Comparison of ENCODE assay signal across 8 mouse cellular contexts in the genomic region with DNA sequence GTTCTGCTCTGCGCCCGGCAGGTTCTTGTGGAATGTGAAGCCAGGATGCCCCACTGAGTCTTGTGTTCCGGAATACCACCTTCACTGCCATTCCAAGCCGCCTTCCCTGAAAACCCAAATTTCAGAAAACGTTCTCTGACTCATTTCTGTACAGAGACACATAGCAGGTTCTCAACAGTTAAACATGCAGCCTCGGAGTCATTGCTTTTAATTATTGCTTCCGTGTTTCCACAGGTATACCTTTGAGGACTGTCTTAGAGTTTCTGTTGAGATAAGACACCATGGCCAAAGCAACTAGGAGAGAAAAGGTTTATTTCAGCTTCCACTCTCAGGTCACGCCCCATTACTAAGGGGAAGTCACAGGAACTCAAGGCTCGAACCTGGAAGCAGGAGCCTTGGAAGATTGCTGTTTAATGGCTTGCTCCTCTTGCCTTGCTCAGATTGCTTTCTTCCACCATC. TPM values are rescaled to one million over a fixed set of nuclear protein-coding genes. Genes with fewer than 3 reads are reported as not detected.
DNase-seq lines count a peak whose midpoint lies in the region; ATAC-seq and TF ChIP-seq lines count a peak whose summit lies in the region.

No protein-coding gene starts in this region.

- WGBS in lung, postnatal 0 days, result 11% methylated on average over 9 of the region's 9 CpGs
- WGBS in limb, embryonic 14.5 days, result 14% methylated on average over 9 of the region's 9 CpGs
- WGBS in stomach, embryonic 15.5 days, result 16% methylated on average over 9 of the region's 9 CpGs

- H3K9me3 ChIP-seq in lung, postnatal 0 days (ENCODE audit: low read length), result no peaks in the 10 kb centered on the region
- no peaks in the 10 kb centered on the region for H3K9me3 ChIP-seq in limb, embryonic 14.5 days (ENCODE audit: control insufficient read depth, low read length)
- H3K9me3 ChIP-seq in stomach, embryonic 15.5 days, result no peaks in the 10 kb centered on the region

- peaks cover 4% of the 10 kb centered on the region; the same call in 1 of the 2 replicates for H3K4me1 ChIP-seq in lung, postnatal 0 days (ENCODE audit: insufficient read depth, low read depth, low read length)
- peaks cover 4% of the 10 kb centered on the region; the same call in 1 of the 2 replicates for H3K4me1 ChIP-seq in embryonic fibroblast, embryonic 13.5 days (ENCODE audit: control insufficient read depth, insufficient read depth, low read length)
- peaks cover 6% of the 10 kb centered on the region; the same call in 1 of the 2 replicates for H3K4me1 ChIP-seq in limb, embryonic 14.5 days (ENCODE audit: control insufficient read depth, insufficient read depth, low read length)
- peaks cover 8% of the 10 kb centered on the region for H3K4me1 ChIP-seq in stomach, embryonic 15.5 days

- peak overlapping the region; percentile 68 for H3K4me2 ChIP-seq in lung, postnatal 0 days (replicated peaks; ENCODE audit: low read depth, low read length)
- peak overlapping the region; percentile 67 for H3K4me2 ChIP-seq in limb, embryonic 14.5 days (replicated peaks; ENCODE audit: low read depth, low read length, severe bottlenecking)
- H3K4me2 ChIP-seq in stomach, embryonic 15.5 days, result peak overlapping the region; percentile 74

- ATAC-seq in lung, postnatal 0 days, result peak; percentile 7; the same call in 1 of the 2 replicates
- no peak for ATAC-seq in limb, embryonic 14.5 days (ENCODE audit: low FRiP score, low read depth)
- no peak for ATAC-seq in stomach, embryonic 15.5 days (ENCODE audit: insufficient read depth, low FRiP score, low read depth)

- DNase-seq in lung, postnatal 0 days (ENCODE audit: low spot score), result no peak
- no peak for DNase-seq in lung, postnatal 14 days
- no peak for DNase-seq in limb, embryonic 14.5 days (ENCODE audit: low spot score)
- no peak for DNase-seq in adrenal gland, postnatal 4 days (ENCODE audit: low spot score in 2 of 2)
- no peak for DNase-seq in urinary bladder, adult 18-20 months (ENCODE audit: low spot score in 2 of 2)
- DNase-seq in right cerebral cortex, postnatal 14 days, result no peak

- H3K4me3 ChIP-seq in lung, postnatal 0 days (ENCODE audit: low read depth, low read length), result peak overlapping the region; percentile 69
- peak overlapping the region; percentile 92 for H3K4me3 ChIP-seq in embryonic fibroblast, embryonic 13.5 days (ENCODE audit: insufficient read depth, low read length)
- peak overlapping the region; percentile 72 for H3K4me3 ChIP-seq in limb, embryonic 14.5 days (replicated peaks; ENCODE audit: low read length)
- H3K4me3 ChIP-seq in stomach, embryonic 15.5 days (replicated peaks), result peak overlapping the region; percentile 65

- H3K27me3 ChIP-seq in lung, postnatal 0 days (replicated peaks; ENCODE audit: insufficient read depth, low read length), result no peaks in the 10 kb centered on the region
- H3K27me3 ChIP-seq in limb, embryonic 14.5 days (ENCODE audit: control insufficient read depth, insufficient read depth, low read length), result no peaks in the 10 kb centered on the region
- no peaks in the 10 kb centered on the region for H3K27me3 ChIP-seq in stomach, embryonic 15.5 days (replicated peaks)

- peak; percentile 28; the same call in 1 of the 2 replicates for TF ChIP-seq CTCF in lung, postnatal 0 days (IDR thresholded peaks at IDR 0.05)
- TF ChIP-seq CTCF in embryonic fibroblast, embryonic 13.5 days (IDR thresholded peaks at IDR 0.05; ENCODE audit: borderline replicate concordance, insufficient read depth, low read length), result no peak

- TF ChIP-seq EP300 in lung, postnatal 0 days (IDR thresholded peaks at IDR 0.05), result no peak

- H3K36me3 ChIP-seq in lung, postnatal 0 days (ENCODE audit: insufficient read depth, low read length), result no peaks in the 10 kb centered on the region
- no peaks in the 10 kb centered on the region; the same call in 1 of the 2 replicates for H3K36me3 ChIP-seq in limb, embryonic 14.5 days (ENCODE audit: control insufficient read depth, insufficient read depth, low read length)
- no peaks in the 10 kb centered on the region for H3K36me3 ChIP-seq in stomach, embryonic 15.5 days

- peak overlapping the region; percentile 64 for H3K9ac ChIP-seq in lung, postnatal 0 days (replicated peaks; ENCODE audit: low read depth)
- peak overlapping the region; percentile 79 for H3K9ac ChIP-seq in limb, embryonic 14.5 days (ENCODE audit: low read depth, low read length, severe bottlenecking)
- H3K9ac ChIP-seq in stomach, embryonic 15.5 days, result peak overlapping the region; percentile 61

- H3K27ac ChIP-seq in lung, postnatal 0 days (ENCODE audit: low read length), result no peak overlapping the region
- no peak overlapping the region for H3K27ac ChIP-seq in embryonic fibroblast, embryonic 13.5 days (ENCODE audit: insufficient read depth, low read length)
- no peak overlapping the region for H3K27ac ChIP-seq in limb, embryonic 14.5 days (replicated peaks; ENCODE audit: low read depth, low read length)
- peak overlapping the region; percentile 42; the same call in 1 of the 2 replicates for H3K27ac ChIP-seq in stomach, embryonic 15.5 days

- TF ChIP-seq POLR2A in embryonic fibroblast, embryonic 13.5 days (IDR thresholded peaks at IDR 0.05; ENCODE audit: low read depth, low read length), result no peak
- TF ChIP-seq POLR2A in limb, embryonic 14.5 days (IDR thresholded peaks at IDR 0.05; ENCODE audit: borderline replicate concordance, extremely low read depth, insufficient read depth, insufficient read length), result no peak

RNA-seq across cellular contexts. Expression of a gene that starts 0.5 kb away (rescaled TPM):
- 20.4 and 22.8 TPM in 2 replicates for polyA plus RNA-seq in lung, postnatal 0 days (2015; fragmentation: Nextera tagmentation; extraction: Ambion mirVana)
- polyA plus RNA-seq in embryonic fibroblast, embryonic 13.5 days (2011; ENCODE audit: insufficient read length, low read depth, missing spikeins), result 25.6 and 26.4 TPM in 2 replicates
- polyA plus RNA-seq in limb, embryonic 14.5 days (2012; rRNA removed), result 18.6 and 23.6 TPM in 2 replicates
- 36.6 and 38.1 TPM in 2 replicates for polyA plus RNA-seq in limb, embryonic 14.5 days (2014; fragmentation: Nextera tagmentation; extraction: Ambion mirVana)
- polyA plus RNA-seq in stomach, embryonic 15.5 days (2015; fragmentation: Nextera tagmentation; extraction: Ambion mirVana), result 38.3 and 41.4 TPM in 2 replicates
- 10 to 100 TPM; 24.2 to 31.2 TPM for total RNA-seq in adrenal gland, postnatal 4 days (2021)

RNA-seq across cellular contexts. Expression of a gene that starts 34.5 kb away (rescaled TPM):
- 0.04 and 0.05 TPM in 2 replicates for polyA plus RNA-seq in lung, postnatal 0 days (2015; fragmentation: Nextera tagmentation; extraction: Ambion mirVana)
- polyA plus RNA-seq in embryonic fibroblast, embryonic 13.5 days (2011; ENCODE audit: insufficient read length, low read depth, missing spikeins), result not detected in 2 replicates
- 0.68 and 1.2 TPM in 2 replicates for polyA plus RNA-seq in limb, embryonic 14.5 days (2012; rRNA removed)
- 0.91 and 1.00 TPM in 2 replicates for polyA plus RNA-seq in limb, embryonic 14.5 days (2014; fragmentation: Nextera tagmentation; extraction: Ambion mirVana)
- 0.55 and 1.0 TPM in 2 replicates for polyA plus RNA-seq in stomach, embryonic 15.5 days (2015; fragmentation: Nextera tagmentation; extraction: Ambion mirVana)
- under 1 TPM in 1 of 2 experiments, not detected in 1; 0.11 TPM for total RNA-seq in adrenal gland, postnatal 4 days (2021)
